Mouse (Mus musculus) stomach, postnatal 0 days (tissue): Measurements from ENCODE around the gene Vmn2r25.
"Not testable (repeated sequence)": the region's sequence is repeated elsewhere in the genome, so short reads cannot be mapped to it uniquely, and the experiment has no call there.

Experiments used
- CTCF ChIP-seq: IDR thresholded peaks from 2 replicates; pipeline ENCODE4 v1.5.1; 2016; ENCODE audit warnings: antibody characterized with exemption, low read depth, mild to moderate bottlenecking, moderate library complexity
- EP300 ChIP-seq: optimal IDR thresholded peaks from 2 replicates; pipeline ENCODE3; 2016; ENCODE audit warnings: antibody characterized with exemption

DNA sequence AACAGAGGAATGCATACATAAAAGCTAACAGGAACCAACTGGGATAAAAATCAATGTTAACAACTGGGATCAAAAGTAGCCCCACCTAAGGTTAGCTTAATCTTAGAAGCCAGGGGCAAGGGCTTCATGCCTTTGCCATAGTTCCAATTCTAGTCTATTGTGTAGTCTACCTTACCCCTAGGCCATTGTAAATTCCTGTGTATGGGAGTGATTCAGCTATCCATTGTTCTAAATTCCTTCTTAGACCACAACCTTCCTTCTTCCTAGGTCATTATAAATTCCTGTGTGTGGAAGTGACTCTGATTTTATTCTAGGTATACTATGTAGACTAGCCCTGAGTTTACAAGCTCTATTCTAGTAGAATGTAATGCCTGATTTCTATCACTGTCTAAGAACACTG, 43.0 kb downstream of the Vmn2r25 start:
- not testable (repeated sequence) for TF ChIP-seq EP300, CTCF
